Mouse (Mus musculus) stomach, postnatal 0 days (tissue): ENCODE measurements around the gene Zcchc10.

Source experiments
- CTCF ChIP-seq: IDR thresholded peaks from 2 replicates; pipeline ENCODE4 v1.5.1; 2016; ENCODE audit warnings: antibody characterized with exemption, low read depth, mild to moderate bottlenecking, moderate library complexity
- EP300 ChIP-seq: optimal IDR thresholded peaks from 2 replicates; pipeline ENCODE3; 2016; ENCODE audit warnings: antibody characterized with exemption

GRCm38 (mm10) chr11:53301167-53301515 lies 23.3 kb upstream of the Zcchc10 start:
- no peak for TF ChIP-seq EP300
- no peak for TF ChIP-seq CTCF
